Mouse (Mus musculus) cortical plate, adult 2 months (tissue): ENCODE data around the gene Ppm1d.

ENCODE experiments used
- CTCF ChIP-seq: fragments of 200-500 bp; IDR thresholded peaks from 2 replicates; pipeline ENCODE4 v1.5.1; 2011; ENCODE audit warnings: mild to moderate bottlenecking, control low read depth, low read length; ENCODE audit not compliant: insufficient read depth; ENCODE audit errors: extremely low read depth
- POLR2A ChIP-seq: fragments of 200-500 bp; IDR thresholded peaks from 2 replicates; pipeline ENCODE4 v1.6.1; 2011; ENCODE audit warnings: mild to moderate bottlenecking, low read length, control low read depth; ENCODE audit not compliant: insufficient read depth; ENCODE audit errors: extremely low read depth

GRCm38 (mm10) chr11:85308799-85309198 is 2.2 kb upstream of the Ppm1d start:
- TF ChIP-seq CTCF: no peak
- TF ChIP-seq POLR2A: no peak
